Mouse (Mus musculus) c-Kit-positive CD71-positive TER-119-positive erythroid progenitor cells, embryonic 14.5 days (primary cell): ENCODE measurements around the gene Col6a6.
A peak's percentile ranks its signal among the peaks of the same experiment; 100 is the strongest.
"Not testable (repeated sequence)": the region's sequence is repeated elsewhere in the genome, so short reads cannot be mapped to it uniquely, and the experiment has no call there.

Source experiments
- DNase-seq: peaks from one replicate; pipeline ENCODE4 v3.0.0-alpha.2; 2013; ENCODE audit warnings: low spot score

Gene Col6a6

DNA sequence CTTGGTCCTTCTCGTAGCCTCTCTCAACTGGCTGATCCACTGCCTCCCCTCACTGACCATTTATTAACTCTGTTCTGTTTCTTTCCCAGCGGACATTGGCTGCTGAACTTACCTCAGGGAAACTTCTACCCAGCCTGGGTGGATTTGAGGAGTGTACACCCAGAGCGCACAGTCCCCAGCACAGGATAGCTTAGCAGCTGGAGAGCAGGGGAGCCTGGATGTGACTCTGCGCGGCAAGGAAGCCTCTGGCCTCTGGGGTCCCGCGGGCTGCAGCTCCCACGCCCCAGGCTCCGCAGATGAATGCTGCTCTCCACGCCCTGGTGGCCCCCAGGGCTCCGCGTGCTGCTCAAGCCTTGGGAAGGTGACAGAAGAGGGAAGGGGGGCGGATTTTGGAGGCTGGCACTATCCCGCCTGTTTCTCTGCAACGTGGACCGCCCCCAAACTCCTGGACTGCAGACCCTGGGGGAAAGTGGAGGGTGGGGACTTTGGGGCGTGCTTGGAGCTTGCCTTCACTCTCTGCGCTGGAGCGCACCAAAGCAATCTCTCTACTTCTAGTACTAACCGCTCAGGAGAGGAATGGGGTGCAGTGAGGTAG lies at the start of gene Col6a6:
Gene Col6a6 (minus strand): TSS at position 370 of the 595 bp plus-strand sequence.
- no peak for DNase-seq

DNA sequence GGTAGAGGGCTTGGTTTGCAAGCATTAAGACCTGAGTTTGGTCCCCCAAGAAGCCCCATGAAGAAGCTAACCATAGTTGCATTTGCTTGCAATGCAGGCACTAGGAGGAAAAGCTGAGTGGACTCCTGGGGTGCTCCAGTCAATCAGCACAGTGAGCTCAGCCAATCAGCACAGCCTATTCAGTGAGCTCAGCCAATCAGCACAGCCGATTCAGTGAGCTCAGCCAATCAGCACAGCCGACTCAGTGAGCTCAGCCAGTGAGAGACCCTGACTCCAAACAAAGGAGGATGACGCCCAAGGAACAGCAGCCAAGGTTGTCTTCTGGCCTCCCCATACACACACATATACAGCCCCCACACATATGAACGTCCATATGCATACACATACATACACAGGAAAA lies 48.2 kb upstream of the Col6a6 start:
- DNase-seq: no peak

- no peak for DNase-seq
Measured at GRCm38 (mm10) chr9:105871643-105872042, 43.7 kb upstream of the Col6a6 start.

DNA sequence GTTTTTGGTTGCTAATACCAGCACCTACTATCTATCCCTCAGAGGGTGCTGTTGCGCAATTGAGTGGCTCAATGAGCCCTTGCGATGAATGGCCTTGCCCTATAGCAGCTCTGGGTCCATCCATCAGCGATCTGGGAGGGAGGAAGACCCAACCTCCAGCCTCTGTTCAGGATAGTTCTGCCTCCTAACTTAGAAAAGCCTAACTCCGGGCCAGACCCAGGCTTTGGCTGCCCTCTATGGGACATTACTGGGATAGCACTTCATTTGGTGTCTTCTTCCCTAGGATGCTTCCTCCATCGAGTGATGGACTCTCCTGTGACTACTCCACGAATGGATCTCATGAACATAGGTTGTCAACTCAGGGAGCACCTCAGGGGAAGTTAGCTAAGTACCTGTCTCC lies 29.8 kb upstream of the Col6a6 start:
- DNase-seq: peak; percentile 16

- DNase-seq: no peak
Measured at GRCm38 (mm10) chr9:105852778-105853065, 24.8 kb upstream of the Col6a6 start.

- no peak for DNase-seq
Measured at GRCm38 (mm10) chr9:105852015-105852777, 24.2 kb upstream of the Col6a6 start.

DNA sequence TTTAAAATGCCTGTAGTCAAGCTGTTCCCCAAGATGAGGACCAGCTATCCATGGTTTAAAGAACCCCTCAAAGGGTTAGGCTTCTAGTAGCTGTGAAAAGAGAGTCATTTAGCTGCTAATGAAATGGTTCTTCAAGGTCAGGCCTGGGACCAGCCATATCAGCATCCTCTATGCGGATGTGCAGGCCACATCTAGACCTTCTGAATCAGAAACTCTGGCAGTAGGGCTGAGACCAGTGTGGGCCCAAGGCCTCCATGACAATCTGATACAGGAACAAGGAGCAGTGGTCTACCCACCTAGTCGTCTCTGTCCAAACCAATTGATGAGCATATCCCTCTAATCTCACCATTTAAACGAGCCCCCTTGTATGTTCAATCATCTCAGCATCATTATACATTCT lies 23.1 kb upstream of the Col6a6 start:
- DNase-seq: no peak

GRCm38 (mm10) chr9:105848396-105848795 lies 20.4 kb upstream of the Col6a6 start:
- no peak for DNase-seq

DNA sequence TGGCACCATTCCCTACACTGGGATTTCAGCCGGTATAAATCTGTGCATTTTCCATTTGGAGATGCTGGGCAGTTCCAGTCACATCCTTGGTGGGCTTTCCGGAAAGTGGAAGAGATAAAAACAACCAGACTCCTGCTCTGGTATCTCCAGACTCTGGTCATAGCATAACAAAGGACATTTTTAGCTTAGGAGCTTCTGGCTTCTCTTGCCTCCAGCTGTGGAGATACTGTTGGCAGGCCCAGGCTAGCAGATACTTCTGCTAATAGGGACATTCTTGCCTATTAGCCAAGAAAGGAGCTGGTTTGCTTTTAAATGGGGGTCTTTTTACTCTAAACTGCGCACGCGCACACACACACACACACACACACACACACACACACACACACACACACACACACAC lies 19.3 kb upstream of the Col6a6 start:
- no peak for DNase-seq

- not testable (repeated sequence) for DNase-seq
Measured at GRCm38 (mm10) chr9:105841386-105841785, 13.4 kb upstream of the Col6a6 start.

DNA sequence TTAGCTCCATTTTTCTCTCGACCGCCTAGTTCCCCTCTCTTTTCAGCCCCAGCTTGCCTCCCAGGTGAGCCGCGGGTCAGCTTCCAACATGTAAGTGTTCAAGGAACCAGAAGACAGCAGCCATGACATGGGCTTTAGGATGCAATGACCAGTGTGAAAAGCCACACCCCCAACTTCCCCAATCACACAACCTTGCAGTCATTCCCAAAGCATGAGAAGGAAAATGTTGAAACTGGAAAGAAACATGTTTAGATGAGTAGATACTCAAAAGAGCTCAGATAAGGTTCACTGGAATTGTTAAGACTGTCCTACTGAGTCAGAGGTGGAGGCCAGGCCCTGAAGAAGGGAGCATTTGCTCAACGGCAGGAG lies 11.2 kb upstream of the Col6a6 start:
- DNase-seq: no peak

DNA sequence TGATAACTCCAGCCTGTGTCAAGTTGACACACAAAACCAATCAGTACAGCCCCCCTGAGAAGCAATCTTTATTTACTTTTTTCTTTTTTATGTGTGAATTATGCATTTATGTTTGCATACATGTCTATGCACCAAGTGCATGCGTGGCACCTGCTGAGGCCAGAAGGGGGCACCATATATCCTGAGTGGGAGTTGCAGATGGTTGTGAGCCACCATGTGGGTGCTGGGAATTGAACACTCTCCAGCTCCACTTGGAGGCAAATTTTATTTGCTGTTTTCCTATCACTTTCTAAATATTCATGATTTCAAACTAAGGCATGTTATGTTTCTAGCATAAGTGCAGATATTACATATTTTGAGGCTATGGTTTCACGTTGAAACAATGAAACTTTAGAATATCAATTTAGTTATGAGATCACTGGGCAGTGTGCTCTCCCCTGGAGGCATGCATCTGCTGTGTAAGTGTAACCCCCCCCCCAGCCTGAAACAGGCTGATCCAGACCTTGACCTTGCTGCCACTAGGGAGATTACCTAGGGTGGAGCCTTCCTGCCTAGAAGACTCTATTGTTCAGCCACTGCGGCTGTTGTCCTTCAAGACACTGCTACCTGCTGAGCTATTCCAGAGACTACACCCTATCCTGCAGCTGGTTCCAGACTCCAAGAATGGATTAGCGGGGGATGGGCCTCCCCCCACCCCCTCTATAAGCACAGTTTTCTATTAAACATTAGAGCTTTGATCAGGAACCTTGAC lies 10.6 kb upstream of the Col6a6 start:
- no peak for DNase-seq

GRCm38 (mm10) chr9:105835587-105835986 lies 7.6 kb upstream of the Col6a6 start:
- no peak for DNase-seq

GRCm38 (mm10) chr9:105834799-105835198 lies 6.8 kb upstream of the Col6a6 start:
- no peak for DNase-seq

- DNase-seq: no peak
Measured at GRCm38 (mm10) chr9:105831291-105831690, 3.3 kb upstream of the Col6a6 start.

GRCm38 (mm10) chr9:105827076-105827647 lies 798 bp downstream of the Col6a6 start:
- DNase-seq: no peak

GRCm38 (mm10) chr9:105820711-105821110 lies 7.2 kb downstream of the Col6a6 start:
- no peak for DNase-seq

DNA sequence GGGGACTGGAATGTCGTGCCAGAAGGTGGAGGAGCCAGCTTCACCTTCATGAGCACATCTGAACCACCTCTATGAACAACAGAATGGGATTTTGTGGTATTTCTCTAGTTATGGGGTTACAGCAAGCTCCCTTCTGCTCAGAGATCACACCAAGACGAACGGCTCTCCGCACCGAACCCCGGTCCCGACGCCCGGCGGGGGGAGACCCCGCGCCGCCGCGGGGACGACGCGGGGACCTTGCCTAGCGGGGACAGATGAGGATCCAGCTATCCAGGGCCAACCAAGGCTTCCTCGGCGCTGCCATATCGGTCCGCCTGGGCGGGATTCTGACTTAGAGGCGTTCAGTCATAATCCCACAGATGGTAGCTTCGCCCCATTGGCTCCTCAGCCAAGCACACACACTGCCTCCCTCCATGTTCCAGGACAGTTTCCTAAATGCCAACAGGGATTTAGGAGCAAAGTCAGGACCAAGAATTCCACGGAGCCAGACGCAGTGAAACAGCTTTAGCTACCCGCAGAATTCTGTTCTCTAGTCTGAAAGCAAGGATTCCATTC lies 8.7 kb downstream of the Col6a6 start:
- no peak for DNase-seq

DNA sequence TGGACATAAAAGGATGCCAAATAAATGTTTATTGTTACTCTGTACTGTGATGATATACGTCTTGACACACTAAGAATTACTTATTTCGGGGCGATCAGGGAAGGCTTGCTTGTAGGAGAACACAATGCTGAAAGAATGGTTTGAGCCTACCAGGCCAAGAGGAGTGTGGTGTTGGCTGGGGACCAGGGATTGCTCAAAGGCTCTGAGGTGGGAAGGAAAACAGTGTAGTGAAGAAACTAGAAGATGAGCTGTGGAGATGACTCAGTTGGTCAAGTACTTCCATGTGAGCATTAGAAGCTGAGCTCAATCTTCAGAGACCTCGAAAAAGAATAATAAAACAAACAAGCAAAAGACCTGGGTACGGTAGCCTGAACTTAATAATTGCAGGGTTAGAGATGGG lies 13.5 kb downstream of the Col6a6 start:
- DNase-seq: no peak

GRCm38 (mm10) chr9:105811458-105811857 lies 16.5 kb downstream of the Col6a6 start:
- DNase-seq: no peak

DNA sequence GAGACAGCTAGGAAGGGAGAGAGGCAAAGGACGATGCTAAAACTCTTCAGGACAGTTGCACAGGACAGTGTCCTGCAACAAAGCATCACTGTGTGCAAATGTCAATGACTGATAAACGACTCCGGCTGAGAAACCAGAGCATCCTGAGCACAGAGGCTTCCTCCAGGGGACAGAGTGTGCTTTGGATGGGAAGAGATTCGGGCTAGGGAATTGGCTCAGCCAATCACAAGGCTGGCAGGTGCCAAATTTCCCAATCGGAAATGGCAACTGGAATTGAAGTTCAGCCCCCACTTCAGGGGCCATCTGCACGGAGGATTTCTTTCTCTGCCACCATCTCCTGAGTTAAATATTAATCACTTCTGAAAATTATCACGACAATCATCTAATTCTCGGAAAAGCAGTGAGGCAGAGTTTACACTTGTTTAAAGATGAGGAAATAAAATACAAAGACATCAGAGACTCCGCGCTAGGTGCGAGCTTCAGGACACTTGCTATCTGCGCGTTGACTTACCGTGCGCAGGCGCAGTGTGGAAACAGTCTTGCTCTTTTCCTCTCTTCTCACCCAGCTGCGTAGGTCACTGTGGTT lies 18.9 kb downstream of the Col6a6 start:
- DNase-seq: no peak

DNA sequence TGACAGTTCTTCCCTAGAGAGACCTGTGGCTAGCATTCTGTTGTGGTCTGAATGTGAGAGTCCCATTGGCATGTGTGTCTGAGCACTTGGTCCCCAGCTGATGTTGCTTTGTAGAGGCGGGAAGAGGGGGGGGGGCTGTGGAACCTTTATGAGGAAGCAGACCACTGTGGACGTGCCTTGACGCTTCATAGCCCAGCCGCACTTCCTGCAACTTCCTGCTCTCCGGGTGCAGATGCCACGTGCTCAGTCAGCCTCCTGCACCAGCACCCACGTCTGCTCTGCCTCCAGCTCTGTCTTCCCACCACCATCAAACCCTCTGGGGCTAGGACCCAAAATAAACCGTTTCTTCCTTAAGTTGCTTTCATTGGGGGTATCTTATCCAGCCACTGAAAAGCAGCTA lies 24.5 kb downstream of the Col6a6 start:
- no peak for DNase-seq
